Mouse (Mus musculus) brain, embryonic 14.5 days (tissue): ENCODE measurements around the gene Gm10837.

Experiments used
- CTCF ChIP-seq: fragments of 200-500 bp; IDR thresholded peaks from 2 replicates; pipeline ENCODE4 v1.5.1; 2012; ENCODE audit warnings: inconsistent platforms, mild to moderate bottlenecking, moderate library complexity, borderline replicate concordance; ENCODE audit not compliant: insufficient read depth, insufficient read length; ENCODE audit errors: extremely low read depth
- POLR2A ChIP-seq: fragments of 200-500 bp; IDR thresholded peaks from 2 replicates; pipeline ENCODE4 v1.6.1; 2012; ENCODE audit warnings: mild to moderate bottlenecking, inconsistent platforms, borderline replicate concordance; ENCODE audit not compliant: poor library complexity, insufficient read depth, insufficient read length, severe bottlenecking; ENCODE audit errors: extremely low read depth

GRCm38 (mm10) chr14:122478574-122479011 is 11.8 kb upstream of the Gm10837 start:
- no peak for TF ChIP-seq CTCF
- no peak for TF ChIP-seq POLR2A
